Mouse (Mus musculus) cerebellum, postnatal 10 days (tissue): Measurements from ENCODE around the gene Islr.

Experiments
- DNase-seq, 2 experiments: peaks; one replicate each; pipeline ENCODE4 v3.0.0; 2021; ENCODE audit warnings: mixed read lengths in 2 of 2

The Islr gene

DNA sequence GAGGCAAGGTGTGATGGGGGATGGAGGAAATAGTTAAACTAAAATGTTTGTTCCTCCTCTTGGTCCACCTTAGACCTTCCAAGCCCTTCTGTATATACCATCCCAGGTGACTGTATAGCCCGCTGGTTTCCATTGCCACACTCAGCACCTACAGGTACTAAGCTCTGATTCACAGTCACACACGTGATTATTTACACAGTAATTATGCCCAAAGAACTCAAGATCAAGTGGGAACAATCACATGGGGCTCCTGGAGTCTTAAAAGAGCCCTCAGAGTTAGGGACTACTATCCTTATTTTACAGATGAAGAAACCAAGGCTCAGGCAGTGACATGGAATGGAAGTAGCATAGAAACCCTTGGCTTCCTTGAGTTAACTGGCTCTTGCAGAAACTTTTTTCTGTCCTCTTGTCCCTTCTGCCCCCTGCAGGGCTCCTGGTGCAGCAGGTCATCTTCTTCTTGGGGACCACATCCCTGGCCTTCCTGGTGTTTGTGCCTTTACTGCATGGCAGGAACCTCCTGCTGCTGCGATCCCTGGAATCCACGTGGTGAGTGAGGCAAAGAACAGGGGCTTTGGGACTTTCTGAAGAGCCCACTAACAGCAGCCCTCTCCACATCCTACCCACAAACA is 53.3 kb downstream of the Islr start:
- DNase-seq: peak; percentile 11 to 25

DNA sequence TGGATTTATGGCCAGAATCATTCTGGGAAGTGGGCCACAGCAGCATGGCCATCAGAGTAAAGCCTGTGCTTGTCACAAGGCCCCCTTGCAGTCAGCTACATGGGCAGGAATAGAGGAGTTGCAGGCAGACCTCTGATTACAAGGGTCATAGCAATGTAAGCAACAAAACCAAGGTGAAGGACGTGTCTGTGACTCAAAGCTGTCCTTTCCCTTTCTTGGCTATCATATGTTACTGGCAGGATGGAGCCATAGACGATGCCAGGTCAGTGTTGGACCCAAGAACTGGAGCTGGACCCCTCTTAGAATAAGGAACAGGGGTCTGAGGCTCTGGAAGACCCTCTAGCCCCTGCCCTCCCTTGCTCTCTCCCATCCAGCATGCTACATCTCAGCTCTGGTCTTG is 55.3 kb downstream of the Islr start:
- DNase-seq: peak; percentile 57 to 59

DNA sequence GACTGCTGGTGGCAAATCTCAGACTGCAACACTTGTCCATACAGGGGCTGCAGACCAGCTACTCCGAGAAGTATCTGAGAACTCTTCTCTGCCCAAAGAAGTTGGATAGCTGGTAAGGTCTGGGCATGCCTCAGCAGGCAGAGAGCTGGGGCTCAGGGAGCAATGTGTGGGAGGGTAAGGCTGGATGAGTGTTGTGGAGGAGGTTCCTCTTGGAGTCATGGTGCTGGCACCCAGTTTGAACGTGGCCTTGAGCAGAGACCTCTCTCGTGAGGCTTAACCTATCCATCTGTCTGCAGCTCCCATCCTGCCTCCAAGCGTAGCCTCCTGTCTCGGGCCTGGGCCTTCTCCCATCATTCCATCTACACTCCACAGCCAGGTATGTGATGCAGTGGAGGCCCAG is 58.7 kb downstream of the Islr start:
- DNase-seq: no peak

DNA sequence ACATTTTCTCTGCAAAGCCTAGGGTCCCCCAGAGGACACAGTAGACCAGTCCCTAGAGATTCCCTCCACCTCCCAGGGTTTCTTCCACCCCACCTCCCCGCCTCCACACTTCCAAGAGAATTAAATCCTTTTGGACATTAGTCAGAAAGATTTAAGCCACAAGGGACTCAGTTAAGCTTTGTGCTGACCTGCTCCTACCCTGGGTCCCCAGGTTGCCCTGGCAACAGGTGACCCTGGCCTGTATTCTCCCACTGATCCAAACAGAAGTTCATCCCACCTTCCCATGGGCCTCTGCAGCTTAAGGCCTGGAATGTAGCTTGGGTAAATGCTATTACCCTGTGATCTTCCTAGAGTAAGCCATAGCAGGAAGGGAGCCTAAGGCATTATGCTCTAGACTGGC is 59.4 kb downstream of the Islr start:
- peak; percentile 4 to 8 for DNase-seq

DNA sequence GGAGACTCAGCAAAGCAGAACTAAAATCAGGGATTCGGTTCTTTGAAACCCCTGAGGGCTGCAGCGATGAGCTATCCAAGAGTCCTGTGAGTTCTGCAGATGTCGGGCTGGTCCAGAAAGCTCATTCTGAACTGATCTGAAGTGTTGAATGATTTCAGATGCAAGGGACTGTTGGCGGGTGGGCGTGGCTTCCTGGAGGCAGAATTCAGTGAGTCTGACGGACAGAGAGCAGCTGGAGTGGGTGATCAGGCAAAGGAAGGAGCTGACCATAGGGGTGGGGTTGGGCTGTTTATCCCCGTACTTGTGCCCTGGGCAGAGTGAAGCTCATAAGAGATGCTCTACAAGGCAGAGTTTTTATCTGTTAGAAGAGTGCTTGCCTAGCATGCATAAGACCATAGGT is 60.7 kb downstream of the Islr start:
- peak; percentile 44 for DNase-seq

DNA sequence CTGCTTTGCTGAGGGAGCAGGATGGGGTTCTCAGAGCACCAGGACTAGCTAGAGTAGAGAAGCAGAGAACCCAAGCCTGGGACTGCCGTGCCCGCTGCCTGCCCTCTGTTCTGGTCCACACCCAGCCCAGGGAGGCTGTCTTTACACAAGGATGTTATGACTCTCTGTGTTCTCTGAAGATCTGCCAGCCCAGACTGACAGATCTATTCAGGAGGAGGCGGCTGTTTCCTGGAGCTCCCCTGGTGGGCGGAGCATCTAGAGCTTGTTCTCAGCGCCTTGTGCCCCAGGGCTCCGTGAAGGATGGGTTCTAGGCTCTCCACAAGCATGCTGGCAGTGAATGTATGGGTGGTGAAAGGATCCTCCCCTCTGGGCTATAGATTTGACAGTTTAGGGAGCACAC is 64.2 kb downstream of the Islr start:
- peak; percentile 40 to 51 for DNase-seq

DNA sequence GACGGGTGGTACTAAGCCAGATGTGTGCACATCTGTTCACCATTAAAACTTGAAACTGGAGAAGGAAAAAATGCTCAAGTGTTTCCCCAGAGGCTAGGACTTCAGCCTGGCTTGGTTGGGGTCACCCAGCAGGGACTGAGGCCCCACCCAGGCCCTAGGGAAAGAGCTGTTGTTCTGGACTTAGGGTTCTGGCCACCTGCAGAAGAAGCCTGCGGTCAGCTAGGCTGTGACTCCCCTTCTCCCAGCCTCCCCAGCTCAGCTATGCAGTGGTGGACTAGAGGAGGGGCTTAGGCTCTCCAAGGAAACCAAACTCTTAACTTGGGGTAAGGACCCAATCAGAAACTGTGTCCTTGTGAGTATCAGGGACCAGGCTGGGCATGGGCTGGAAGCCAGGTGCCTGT is 68.2 kb downstream of the Islr start:
- peak; percentile 21 to 34 for DNase-seq

DNA sequence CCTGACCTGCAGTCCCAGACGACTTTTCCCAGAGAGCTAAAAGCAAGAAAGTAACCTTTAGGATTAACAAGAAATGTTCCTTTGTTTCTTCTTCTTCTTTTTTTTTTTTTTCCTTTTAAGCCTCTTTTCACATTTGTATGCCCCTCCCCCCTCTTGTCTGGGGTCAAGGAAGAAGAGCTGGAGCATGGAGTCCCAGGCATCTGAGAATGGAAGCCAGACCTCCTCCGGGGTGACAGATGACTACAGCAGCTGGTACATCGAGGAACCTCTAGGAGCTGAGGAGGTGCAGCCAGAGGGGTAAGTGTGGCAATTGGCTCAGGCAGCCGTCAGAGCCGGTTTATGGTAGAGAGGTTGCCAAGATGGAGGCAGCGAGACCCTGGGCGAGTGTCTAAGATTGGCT is 69.2 kb downstream of the Islr start:
- DNase-seq: peak; percentile 89 to 94

DNA sequence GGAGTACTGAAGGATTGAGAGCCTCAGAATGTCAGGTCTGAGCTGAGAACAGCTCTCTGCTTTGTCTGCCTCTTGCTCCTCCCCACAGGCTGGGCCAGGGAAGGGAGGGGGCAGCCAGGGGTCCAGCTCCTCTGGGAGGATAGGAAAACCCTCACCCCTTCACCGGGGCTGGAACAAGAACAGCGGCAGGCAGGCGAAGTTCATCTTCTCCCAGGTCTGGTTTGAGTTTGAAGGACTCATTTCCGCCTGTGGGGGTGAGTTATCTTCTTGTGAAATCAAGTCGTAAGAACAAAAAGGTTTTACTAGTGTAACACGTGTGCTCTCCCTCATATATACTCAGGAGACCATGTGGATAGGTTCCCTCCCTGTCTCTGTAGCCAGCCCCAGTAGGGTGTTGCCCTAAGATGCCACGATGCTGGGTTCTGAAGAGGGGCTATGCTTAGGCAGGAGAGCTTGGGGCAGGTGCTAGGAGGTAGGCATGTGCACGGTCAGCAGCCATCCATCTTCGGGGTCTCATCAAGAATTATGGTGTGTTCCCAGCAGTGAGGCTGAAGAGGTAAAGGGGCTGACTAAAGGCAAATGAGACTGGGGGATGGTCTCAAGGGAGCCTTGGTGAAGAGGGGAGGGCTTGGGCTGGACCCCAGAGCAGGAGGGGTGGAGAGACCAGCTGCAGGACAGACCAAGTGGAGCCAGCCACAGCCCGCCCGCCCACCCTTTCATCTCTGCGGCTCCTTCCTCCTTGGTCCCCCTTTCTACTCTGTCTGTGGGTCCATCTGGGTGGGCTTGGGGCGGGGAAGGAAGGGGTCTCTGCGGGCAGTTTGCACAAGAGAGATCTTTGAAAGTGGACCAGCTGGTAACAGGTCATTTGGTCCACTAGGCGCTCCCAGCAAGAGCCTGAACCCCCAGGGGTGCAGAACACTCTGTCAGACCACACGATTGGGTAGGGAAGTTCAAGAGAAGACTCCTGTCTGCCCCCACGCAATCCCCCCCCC is 69.9 kb downstream of the Islr start:
- DNase-seq: peak; percentile 44 to 53

DNA sequence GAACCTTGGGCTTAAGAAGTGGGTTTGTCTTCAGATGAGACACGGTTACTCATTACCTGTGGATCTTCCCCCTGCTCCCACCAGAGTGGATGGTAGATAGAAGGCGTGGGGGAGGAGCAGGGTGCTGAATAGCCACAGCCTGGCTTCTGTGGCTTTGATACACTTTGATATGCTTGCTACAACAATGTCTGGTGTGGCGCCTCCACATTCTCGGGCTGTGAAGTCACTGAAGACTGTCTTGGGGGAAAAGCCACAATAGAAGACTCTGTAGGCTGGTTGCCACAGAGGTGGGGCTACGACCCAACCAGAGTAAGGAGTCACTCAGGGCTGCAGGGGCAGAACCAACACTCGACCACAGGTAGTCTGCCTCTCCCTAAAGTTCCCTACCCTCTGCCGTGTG is 72.4 kb downstream of the Islr start:
- peak; percentile 2 to 3 for DNase-seq

DNA sequence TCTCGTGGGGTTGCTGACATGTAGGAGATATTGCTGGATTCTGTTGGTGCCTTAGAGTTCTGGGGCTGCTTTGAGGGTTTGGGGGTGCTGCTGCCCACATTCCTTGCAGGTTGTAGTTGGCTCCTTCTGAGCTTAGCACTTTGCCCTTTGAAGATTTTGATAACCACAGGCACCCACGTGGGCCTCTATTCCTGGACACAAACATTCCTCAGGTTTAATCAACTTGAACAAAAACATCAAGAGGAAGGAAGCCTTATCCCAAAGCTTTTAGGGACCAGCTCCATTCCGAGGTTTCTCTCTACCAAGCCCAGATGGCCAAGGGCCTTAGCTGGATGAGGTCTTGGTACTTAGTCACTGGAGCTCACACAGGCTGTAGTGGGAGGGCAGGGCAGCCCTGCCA is 73.2 kb downstream of the Islr start:
- no peak for DNase-seq

DNA sequence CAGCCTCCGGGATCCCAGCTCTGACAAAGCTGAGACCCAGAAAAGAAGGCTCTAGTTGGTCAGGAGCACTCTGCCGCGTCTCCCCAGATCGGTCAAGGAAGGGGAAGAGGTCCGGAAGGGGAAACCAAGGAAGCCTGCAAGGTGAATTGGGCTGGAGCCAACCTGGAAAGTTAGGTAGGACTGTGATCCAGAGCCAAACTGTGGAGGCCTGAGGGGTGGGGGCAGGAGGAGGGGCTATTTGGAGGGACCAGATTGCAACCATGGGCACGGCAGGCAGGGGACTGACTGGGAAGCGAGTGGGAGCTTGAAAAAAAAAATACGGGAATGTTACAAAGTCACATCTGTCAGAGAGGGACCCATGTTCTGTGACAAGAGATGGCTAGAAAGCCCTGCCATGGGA is 74.6 kb downstream of the Islr start:
- DNase-seq: peak in 1 of 2 experiments; percentile 36

DNA sequence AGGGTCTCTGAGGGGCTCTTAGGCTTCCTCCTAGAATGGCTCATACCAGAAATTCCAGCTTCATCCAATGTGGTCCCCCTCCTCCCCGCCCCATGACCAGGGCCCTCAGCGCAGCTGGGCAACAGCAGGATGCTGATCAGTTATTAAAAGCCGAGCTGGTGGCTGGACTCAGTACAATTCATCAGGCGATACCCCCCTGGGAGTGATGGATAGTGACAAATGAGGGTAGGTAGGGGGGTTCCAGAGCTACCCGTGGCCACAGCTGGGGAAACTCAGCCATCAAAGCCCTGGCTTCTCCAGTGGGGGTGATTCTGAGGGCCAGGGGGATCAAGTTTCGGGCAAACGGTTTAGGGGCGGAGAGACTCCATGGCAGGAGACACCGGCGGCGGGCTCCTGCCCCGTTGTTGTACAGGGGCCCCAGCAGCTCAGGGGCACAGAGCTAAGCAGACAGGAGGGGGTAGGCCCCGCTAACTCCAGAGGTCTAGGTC is 75.1 kb downstream of the Islr start:
- DNase-seq: no peak

DNA sequence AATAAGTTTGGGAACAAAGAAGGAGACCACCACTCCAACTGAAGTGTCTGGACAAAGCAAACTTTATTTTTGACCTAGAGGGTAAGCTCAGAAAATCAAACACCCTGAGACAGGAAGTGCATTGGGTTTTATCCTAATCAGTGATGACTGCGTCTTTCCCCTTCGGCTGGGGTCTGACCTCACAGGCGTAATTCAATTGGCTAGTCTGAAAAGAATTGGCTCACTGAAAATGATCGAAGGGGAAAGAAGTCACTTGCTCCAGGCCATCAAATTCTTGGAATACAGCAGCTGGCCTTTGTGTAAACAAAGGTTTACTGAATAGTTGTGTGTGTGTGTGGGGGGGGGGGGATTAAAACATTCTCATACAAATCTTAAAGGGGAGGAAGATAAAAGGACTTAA is 78.3 kb downstream of the Islr start:
- DNase-seq: no peak

DNA sequence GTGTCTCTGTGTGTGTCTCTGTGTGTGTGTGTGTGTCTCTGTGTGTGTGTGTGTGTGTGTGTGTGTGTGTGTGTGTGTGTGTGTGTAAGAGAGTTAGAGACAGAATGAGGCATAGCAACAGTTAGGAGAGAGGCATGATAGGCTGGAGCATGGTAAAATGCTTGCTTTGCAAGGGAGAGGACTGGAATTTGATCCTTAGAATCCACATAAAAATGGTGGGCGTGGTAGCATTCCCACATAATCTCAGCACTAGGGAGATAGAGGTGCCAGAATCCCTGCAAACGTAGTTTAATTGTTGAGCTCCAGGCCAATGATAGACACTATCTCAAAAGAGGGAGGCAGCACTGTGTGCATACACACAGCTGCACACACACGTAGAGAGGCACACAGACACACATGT is 79.0 kb downstream of the Islr start:
- DNase-seq: no peak

DNA sequence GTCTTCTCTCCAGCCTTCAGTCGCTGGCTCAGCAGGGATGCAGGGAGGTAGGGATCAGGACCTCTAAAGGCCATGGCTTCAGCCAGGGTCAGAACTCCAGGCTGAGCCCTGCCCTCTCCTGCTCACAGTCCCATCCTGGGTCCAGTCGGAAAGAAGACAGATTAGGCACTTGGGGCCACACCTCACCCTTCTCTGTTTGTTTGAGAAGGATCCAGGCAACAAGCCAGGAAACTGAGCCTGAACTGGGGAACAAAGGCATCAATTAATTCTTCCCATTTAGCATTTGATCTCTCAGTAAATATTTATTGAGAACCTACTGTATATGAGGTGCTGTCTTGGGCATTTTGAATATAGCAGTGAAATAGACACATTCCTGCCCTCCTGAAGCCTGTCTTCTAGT is 85.4 kb downstream of the Islr start, which contains the start of gene Ccdc33:
TSS of gene Ccdc33 (minus strand) at position 153 of the 400 bp plus-strand sequence.
- no peak for DNase-seq

DNA sequence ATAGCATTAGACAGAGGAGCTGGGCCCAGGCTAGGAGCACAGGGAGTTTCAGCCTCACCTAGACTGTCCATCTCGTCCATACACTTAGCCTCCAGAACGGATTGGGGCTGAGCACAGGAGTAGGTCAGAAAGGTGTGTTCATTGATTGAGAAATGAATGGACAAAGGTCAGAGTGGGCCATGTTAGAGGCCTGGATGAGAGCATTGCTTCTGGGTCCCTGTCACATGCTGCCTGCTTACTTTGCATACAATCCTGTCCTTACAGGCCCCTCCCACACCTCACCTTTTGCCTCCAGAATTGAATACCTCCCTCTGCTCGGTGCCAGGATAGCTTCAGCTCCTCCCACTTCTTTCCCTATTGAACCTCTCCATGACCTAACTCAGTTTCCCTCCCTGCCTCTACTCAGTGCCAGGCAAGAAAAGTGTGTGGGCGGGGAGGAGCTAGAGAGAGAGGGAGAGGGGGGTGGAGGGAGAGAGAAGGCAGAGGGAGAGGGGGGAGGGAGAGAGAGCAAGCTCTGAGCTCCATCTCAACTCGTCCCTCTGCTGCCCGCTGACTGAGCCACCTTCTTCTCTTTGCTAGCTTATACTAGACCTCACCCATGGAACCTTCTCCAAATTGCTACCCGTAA is 88.0 kb downstream of the Islr start:
- DNase-seq: no peak

DNA sequence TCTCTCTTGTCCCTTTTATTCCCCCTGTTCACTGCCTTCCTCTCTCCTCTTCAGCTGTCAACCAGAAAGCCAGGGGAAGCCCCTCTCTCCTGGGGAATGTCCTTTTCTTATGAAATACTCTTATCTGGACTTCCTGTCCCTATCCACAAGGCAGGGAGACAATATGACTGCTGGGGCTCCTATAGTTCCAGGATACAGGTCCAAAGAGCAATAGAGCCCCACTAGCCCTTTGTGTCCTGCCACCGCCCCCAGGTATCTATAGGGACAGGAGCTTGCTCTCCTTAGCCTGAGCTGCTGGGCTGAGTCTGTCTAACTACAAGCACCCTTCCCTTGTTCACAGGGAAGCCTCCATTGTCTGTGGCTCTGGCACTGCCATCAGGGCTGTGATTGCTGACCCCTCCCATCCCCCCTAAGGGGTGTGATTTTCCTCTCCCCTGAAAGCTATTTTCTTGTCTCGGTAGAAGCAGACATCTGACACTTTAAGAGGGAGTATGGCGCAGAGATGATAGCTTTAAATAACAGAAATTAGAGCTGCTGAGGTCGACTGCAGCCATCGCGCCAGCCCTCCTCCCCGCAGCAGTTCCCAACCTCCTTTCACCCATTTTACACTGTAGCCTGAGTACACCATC is 88.7 kb downstream of the Islr start:
- DNase-seq: no peak

DNA sequence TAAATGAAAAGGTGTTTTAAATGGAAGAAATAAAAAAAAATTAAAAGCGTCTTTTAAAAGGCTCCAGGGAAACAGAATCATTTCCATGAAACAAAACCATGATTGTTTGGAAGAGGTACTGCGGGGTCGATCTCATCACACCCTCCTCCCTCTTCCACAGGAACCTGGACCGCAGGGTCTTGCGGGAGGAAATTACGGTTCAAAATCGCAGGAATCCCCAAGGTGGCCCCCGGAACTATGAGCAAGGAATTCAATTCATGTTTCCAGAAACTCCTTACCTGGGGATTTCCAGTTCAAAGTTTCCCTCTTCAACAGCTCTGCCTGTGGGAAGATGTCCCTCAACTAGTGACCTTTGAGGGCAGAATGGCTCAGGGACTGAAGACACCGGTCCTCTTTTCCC is 90.1 kb downstream of the Islr start:
- peak; percentile 21 to 29 for DNase-seq

DNA sequence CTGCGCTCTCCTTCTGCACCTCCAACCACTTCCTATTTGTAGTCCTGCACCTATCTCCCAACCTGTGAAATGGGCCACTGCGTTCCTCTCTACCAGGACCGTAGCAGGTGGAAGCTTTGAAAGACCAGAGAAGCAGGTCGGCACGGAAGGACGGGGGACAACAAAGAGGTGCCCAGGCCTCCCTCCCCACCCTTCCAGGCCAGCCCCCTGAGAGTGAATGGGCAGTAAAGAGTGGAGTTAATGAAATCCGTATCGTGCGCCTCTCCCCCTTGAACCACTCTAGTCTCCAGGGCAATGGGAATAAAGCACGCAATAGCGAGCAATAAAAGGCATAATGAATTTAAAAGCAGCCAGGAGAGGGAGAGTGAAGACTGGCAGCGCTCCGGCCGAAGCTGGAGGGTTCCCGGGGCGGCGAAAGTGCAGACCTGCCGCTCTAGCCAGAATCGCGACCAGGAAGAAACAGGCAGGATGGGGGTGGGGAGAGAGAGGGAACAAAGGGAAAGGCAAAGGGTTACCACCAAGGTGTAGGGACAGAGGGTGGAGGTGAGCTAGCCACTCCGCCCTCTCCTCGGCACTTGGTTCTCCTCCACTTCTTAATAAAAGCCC is 90.7 kb downstream of the Islr start:
- peak; percentile 78 to 84 for DNase-seq

DNA sequence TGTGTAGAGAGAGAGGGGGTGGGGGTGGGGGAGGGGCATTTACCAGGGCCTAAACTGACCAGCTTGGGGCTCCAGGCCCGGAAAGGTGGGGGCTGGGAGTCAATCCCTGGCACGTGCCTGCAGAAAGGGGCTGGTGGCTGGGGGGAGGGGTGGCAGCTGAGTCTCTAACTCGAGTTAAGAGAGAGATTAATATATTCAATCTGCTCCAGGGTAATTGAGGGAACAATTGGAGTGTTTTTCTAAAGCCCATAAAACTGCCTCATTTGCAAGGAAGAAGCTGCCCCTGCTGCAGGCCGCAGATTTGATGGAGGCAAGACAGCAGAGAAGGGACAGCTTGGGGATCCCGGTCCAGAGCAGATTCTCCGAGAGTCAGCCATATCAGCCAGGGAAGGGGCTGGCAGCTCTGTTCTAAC is 91.2 kb downstream of the Islr start:
- peak; percentile 93 to 95 for DNase-seq

DNA sequence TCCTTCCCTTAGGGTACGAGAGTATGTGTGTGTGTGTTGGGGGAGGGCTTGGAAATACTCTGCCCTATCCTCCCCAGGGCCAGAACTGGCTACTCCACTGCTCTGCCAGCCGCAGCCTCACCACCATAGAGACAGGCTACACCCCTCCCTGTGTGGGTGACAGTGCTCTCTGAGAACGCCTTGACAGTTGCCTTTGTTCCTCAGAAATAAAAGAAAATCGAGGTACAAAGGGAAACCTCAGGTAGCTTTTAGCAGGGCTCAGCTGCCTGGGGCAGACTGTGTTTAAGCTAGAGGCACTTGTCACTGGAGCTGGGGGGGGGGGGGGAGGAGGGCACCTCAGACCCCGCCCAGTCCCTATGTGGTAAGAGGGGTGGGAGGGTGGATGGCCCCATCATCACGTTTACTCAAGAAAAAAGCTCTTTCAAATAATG is 91.8 kb downstream of the Islr start:
- DNase-seq: peak; percentile 51 to 53
